Mouse (Mus musculus) gastrocnemius, adult 18-20 months (tissue): ENCODE measurements around the gene C530008M17Rik. TPM values are rescaled to one million over a fixed set of nuclear protein-coding genes. Genes with fewer than 3 reads are reported as not detected.
"Not testable (repeated sequence)": the region's sequence is repeated elsewhere in the genome, so short reads cannot be mapped to it uniquely, and the experiment has no call there.

Experiments used
- DNase-seq: peaks from one replicate; pipeline ENCODE4 v3.0.0; 2021; ENCODE audit warnings: low spot score
- total RNA-seq, 2 experiments: library from RNA; stranded (reverse); gene quantifications; 2 replicates each; pipeline ENCODE4 v1.2.3; 2021

The C530008M17Rik gene
- total RNA-seq, 2 experiments from 2014 or later: 2.8 TPM

- DNase-seq: no peak
Measured at GRCm38 (mm10) chr5:76892608-76893007, 236.3 kb downstream of the C530008M17Rik start.

GRCm38 (mm10) chr5:76893084-76893483 is 236.8 kb downstream of the C530008M17Rik start:
- DNase-seq: no peak

- DNase-seq: no peak
Measured at GRCm38 (mm10) chr5:76902131-76902530, 245.8 kb downstream of the C530008M17Rik start.

- no peak for DNase-seq
Measured at GRCm38 (mm10) chr5:76904713-76905404, 248.5 kb downstream of the C530008M17Rik start.

- peak; percentile 95 for DNase-seq
Measured at GRCm38 (mm10) chr5:76905405-76906154, 249.3 kb downstream of the C530008M17Rik start, which contains the start of gene Aasdh. Gene Aasdh (minus strand): TSS chr5:76905514.

- DNase-seq: no peak
Measured at GRCm38 (mm10) chr5:76906155-76906499, 249.8 kb downstream of the C530008M17Rik start.

- DNase-seq: no peak
Measured at GRCm38 (mm10) chr5:76910807-76911206, 254.5 kb downstream of the C530008M17Rik start.

GRCm38 (mm10) chr5:76912522-76912921 is 256.2 kb downstream of the C530008M17Rik start:
- not testable (repeated sequence) for DNase-seq

GRCm38 (mm10) chr5:76922833-76923232 is 266.5 kb downstream of the C530008M17Rik start:
- peak; percentile 26 for DNase-seq

Other genes starting within 250 kb of the C530008M17Rik start
- not detected for gene Gm7271, start 172.5 kb upstream of the C530008M17Rik start, total RNA-seq
- gene Exoc1, start 127.2 kb upstream of the C530008M17Rik start, total RNA-seq: 10 to 100 TPM; 10.2 to 11.3 TPM
- gene Cep135, start 67.8 kb upstream of the C530008M17Rik start, total RNA-seq: 1 to 10 TPM in 1 of 2 experiments, under 1 TPM in 1; 0.84 to 1.0 TPM
- 10 to 100 TPM; 10.6 to 12.1 TPM for gene Aasdh, start 249.0 kb downstream of the C530008M17Rik start, total RNA-seq